Comparison of ENCODE assay signal across 19 mouse cellular contexts in the genomic region with DNA sequence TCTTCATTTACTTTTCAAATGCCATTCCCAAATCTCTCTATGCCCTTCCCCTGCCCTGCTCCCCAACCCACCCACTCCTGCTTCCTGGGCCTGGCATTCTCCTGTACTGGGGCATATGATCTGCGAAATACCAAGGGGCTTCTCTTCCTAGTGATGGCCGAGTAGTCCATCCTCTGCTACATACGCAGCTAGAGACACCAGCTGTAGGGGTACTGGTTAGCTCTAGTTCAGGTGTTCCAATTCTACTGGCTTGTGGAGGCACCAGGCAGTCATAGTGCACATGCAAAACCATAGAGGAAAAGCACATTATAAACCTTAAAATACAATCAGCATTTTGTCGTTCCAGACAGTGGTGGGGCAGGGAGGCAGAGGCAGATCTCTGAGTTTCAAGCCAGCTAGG. TPM values are rescaled to one million over a fixed set of nuclear protein-coding genes. Genes with fewer than 3 reads are reported as not detected.
DNase-seq lines count a peak whose midpoint lies in the region; ATAC-seq lines count a peak whose summit lies in the region.
"Had no signal": no experiment of that assay in that cellular context is flagged by ENCODE, and none has a peak within 500 bp of the region (broad histone marks: within the 10 kb centered on the region; RNA-seq: fewer than 3 reads in every experiment).

No protein-coding gene starts in this region.

- no peak overlapping the region for H3K4me3 ChIP-seq in heart, embryonic 10.5 days
- H3K4me3 ChIP-seq in heart, embryonic 11.5 days (ENCODE audit: low read depth, low read length) = no peak overlapping the region
- H3K4me3 ChIP-seq in midbrain, embryonic 11.5 days (ENCODE audit: low read depth, low read length) = no peak overlapping the region
- no peak overlapping the region for H3K4me3 ChIP-seq in midbrain, embryonic 13.5 days (replicated peaks)

- H3K9ac ChIP-seq in heart, embryonic 11.5 days (ENCODE audit: low read depth, low read length) = no peak overlapping the region
- H3K9ac ChIP-seq in midbrain, embryonic 11.5 days (ENCODE audit: low read length) = no peak overlapping the region
- no peak overlapping the region for H3K9ac ChIP-seq in midbrain, embryonic 13.5 days (replicated peaks)

- no peak overlapping the region for H3K27ac ChIP-seq in heart, embryonic 10.5 days
- no peak overlapping the region for H3K27ac ChIP-seq in heart, embryonic 11.5 days (ENCODE audit: low read depth, low read length)
- H3K27ac ChIP-seq in midbrain, embryonic 11.5 days (ENCODE audit: low read depth, low read length) = no peak overlapping the region
- H3K27ac ChIP-seq in midbrain, embryonic 13.5 days = no peak overlapping the region

- WGBS in heart, embryonic 10.5 days = 90% methylated on average over 4 of the region's 4 CpGs
- 90% methylated on average over 4 of the region's 4 CpGs for WGBS in heart, embryonic 11.5 days (ENCODE audit: insufficient replicate concordance)
- 91% methylated on average over 4 of the region's 4 CpGs for WGBS in midbrain, embryonic 11.5 days
- WGBS in midbrain, embryonic 13.5 days = 89% methylated on average over 4 of the region's 4 CpGs

- peaks cover 9% of the 10 kb centered on the region for H3K36me3 ChIP-seq in heart, embryonic 10.5 days
- peaks cover 5% of the 10 kb centered on the region; the same call in 1 of the 2 replicates for H3K36me3 ChIP-seq in heart, embryonic 11.5 days (ENCODE audit: control insufficient read depth, insufficient read depth, low read length)
- H3K36me3 ChIP-seq in midbrain, embryonic 11.5 days (ENCODE audit: control insufficient read depth, insufficient read depth, low read length) = no peaks in the 10 kb centered on the region
- H3K36me3 ChIP-seq in midbrain, embryonic 13.5 days = peaks cover 12% of the 10 kb centered on the region

- H3K4me2 ChIP-seq in heart, embryonic 11.5 days = no peak overlapping the region
- H3K4me2 ChIP-seq in midbrain, embryonic 11.5 days = no peak overlapping the region
- no peak overlapping the region for H3K4me2 ChIP-seq in midbrain, embryonic 13.5 days (replicated peaks)

- no peaks in the 10 kb centered on the region for H3K9me3 ChIP-seq in heart, embryonic 10.5 days
- no peaks in the 10 kb centered on the region for H3K9me3 ChIP-seq in heart, embryonic 11.5 days (replicated peaks; ENCODE audit: control insufficient read depth, low read length)
- H3K9me3 ChIP-seq in midbrain, embryonic 11.5 days (ENCODE audit: control insufficient read depth, low read length) = no peaks in the 10 kb centered on the region
- H3K9me3 ChIP-seq in midbrain, embryonic 13.5 days = no peaks in the 10 kb centered on the region
- H3K9me3 ChIP-seq: G1E had no signal

- H3K4me1 ChIP-seq in heart, embryonic 10.5 days = no peaks in the 10 kb centered on the region
- no peaks in the 10 kb centered on the region for H3K4me1 ChIP-seq in heart, embryonic 11.5 days (ENCODE audit: control insufficient read depth, insufficient read depth, low read length)
- no peaks in the 10 kb centered on the region for H3K4me1 ChIP-seq in midbrain, embryonic 11.5 days (ENCODE audit: control insufficient read depth, insufficient read depth, low read length)
- no peaks in the 10 kb centered on the region for H3K4me1 ChIP-seq in midbrain, embryonic 13.5 days (replicated peaks)

- no peaks in the 10 kb centered on the region for H3K27me3 ChIP-seq in heart, embryonic 10.5 days (ENCODE audit: insufficient read depth, poor library complexity, severe bottlenecking)
- no peaks in the 10 kb centered on the region for H3K27me3 ChIP-seq in heart, embryonic 11.5 days (ENCODE audit: control insufficient read depth, insufficient read depth, low read length)
- H3K27me3 ChIP-seq in midbrain, embryonic 11.5 days (ENCODE audit: control insufficient read depth, insufficient read depth, low read length) = no peaks in the 10 kb centered on the region
- no peaks in the 10 kb centered on the region for H3K27me3 ChIP-seq in midbrain, embryonic 13.5 days
- H3K27me3 ChIP-seq: CH12.LX, Patski had no signal

- peak; percentile 58 for DNase-seq in heart, embryonic 10.5 days (ENCODE audit: low spot score)
- peak; percentile 70 for DNase-seq in midbrain, embryonic 11.5 days (ENCODE audit: low spot score, missing footprints)
- DNase-seq: adrenal gland, adult 2 months; adrenal gland, adult 8-10 months; adrenal gland, postnatal 10 days; adrenal gland, postnatal 14 days; adrenal gland, postnatal 25 days; adrenal gland, postnatal 36 days; B cell, adult 2 months; cerebellum, adult 11 months; cerebellum, adult 11-12 months; cerebellum, adult 18-20 months had no signal

- ATAC-seq in heart, embryonic 11.5 days (replicated peaks; ENCODE audit: insufficient number of reproducible peaks, low FRiP score, low TSS enrichment) = no peak
- ATAC-seq in midbrain, embryonic 11.5 days (ENCODE audit: low FRiP score) = no peak
- no peak for ATAC-seq in midbrain, embryonic 13.5 days
- ATAC-seq: activated CD4-positive, CD25-positive, alpha-beta regulatory T cell, adult 4 months; CD4-positive, CD25-positive, alpha-beta regulatory T cell, adult 4 months; Patski had no signal

RNA-seq across cellular contexts. Expression of gene Tmed5, which starts 14.7 kb away (rescaled TPM):
- polyA plus RNA-seq in heart, embryonic 10.5 days (2016; fragmentation: Nextera tagmentation; extraction: Ambion mirVana) = 28.7 and 33.8 TPM in 2 replicates
- polyA plus RNA-seq in heart, embryonic 11.5 days (2014; fragmentation: Nextera tagmentation; extraction: Ambion mirVana) = 27.4 and 31.0 TPM in 2 replicates
- 30.4 and 30.7 TPM in 2 replicates for polyA plus RNA-seq in midbrain, embryonic 11.5 days (2014; fragmentation: Nextera tagmentation; extraction: Ambion mirVana)
- 24.2 and 24.6 TPM in 2 replicates for polyA plus RNA-seq in midbrain, embryonic 13.5 days (2015; fragmentation: Nextera tagmentation; extraction: Ambion mirVana)

RNA-seq across cellular contexts. Expression of gene Ccdc18, which starts 15.0 kb away (rescaled TPM):
- 5.1 and 9.8 TPM in 2 replicates for polyA plus RNA-seq in heart, embryonic 10.5 days (2016; fragmentation: Nextera tagmentation; extraction: Ambion mirVana)
- 5.9 and 6.6 TPM in 2 replicates for polyA plus RNA-seq in heart, embryonic 11.5 days (2014; fragmentation: Nextera tagmentation; extraction: Ambion mirVana)
- polyA plus RNA-seq in midbrain, embryonic 11.5 days (2014; fragmentation: Nextera tagmentation; extraction: Ambion mirVana) = 9.5 and 10.8 TPM in 2 replicates
- polyA plus RNA-seq in midbrain, embryonic 13.5 days (2015; fragmentation: Nextera tagmentation; extraction: Ambion mirVana) = 4.3 and 5.2 TPM in 2 replicates
- polyA plus RNA-seq: adrenal gland, adult 2 months had no signal

RNA-seq across cellular contexts. Expression of gene Mtf2, which starts 52.2 kb away (rescaled TPM):
- polyA plus RNA-seq in heart, embryonic 10.5 days (2016; fragmentation: Nextera tagmentation; extraction: Ambion mirVana) = 99.8 and 115 TPM in 2 replicates
- 88.2 and 88.4 TPM in 2 replicates for polyA plus RNA-seq in heart, embryonic 11.5 days (2014; fragmentation: Nextera tagmentation; extraction: Ambion mirVana)
- polyA plus RNA-seq in midbrain, embryonic 11.5 days (2014; fragmentation: Nextera tagmentation; extraction: Ambion mirVana) = 124 and 139 TPM in 2 replicates
- polyA plus RNA-seq in midbrain, embryonic 13.5 days (2015; fragmentation: Nextera tagmentation; extraction: Ambion mirVana) = 140 and 146 TPM in 2 replicates
